Mouse (Mus musculus): ENCODE measurements around the gene Rbpjl.

Rbpjl gene

DNA sequence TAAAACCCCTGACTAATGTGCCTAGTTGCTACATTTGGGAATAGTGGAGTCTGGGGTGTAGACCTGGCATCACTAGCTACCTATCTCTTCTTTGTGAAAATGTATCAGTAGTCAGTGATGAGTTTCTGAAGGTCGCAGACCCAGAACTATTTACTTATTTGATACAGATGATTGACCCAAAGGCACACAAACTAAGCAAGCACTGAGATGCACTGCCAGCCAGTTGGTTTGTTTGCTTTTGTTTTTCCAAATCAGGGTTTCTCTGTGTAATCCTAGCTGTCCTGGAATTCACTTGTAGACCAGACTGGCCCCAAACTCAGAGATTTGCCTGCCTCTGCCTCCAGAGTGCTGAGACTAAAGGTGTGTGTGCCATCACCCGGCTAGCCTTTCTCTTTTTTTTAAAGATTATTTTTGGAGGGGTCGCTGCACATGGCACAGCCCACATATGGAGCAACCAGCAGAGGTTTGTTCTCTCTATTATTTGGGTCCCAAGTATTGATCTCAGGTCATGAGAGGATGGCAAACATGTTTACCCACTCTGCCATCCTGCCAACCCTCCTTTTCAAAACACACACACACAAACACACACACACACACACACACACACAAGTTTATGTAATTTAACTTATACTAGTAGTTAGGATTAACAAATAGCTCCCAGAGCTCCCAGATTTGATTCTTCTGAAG, 42.6 kb downstream of the Rbpjl start:
- DNase-seq (ENCODE audit: low spot score): no peak

- no peak for DNase-seq (ENCODE audit: low spot score)
Measured at GRCm38 (mm10) chr2:164446086-164446469, 43.1 kb downstream of the Rbpjl start.

- no peak for DNase-seq (ENCODE audit: low spot score)
Measured at GRCm38 (mm10) chr2:164448140-164448539, 45.2 kb downstream of the Rbpjl start.

DNA sequence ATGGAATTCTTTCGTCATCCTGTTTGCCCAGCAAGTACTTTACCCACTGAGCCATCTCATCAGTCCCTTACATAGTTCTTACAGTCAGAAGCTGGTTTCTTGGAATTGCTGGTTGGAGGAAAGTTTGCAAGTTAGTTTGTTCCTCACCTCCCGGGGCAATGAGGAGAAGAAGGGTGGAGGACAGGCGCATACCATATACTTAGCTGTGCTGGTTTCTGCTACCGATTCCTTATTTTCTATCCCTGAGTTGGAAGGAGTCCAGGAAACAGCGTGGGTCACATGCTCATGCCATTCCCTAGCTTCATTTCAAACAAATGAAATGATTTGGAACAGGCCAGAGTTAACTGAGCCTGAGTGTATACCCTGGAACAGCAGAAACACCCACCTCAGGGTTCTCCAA, 46.0 kb downstream of the Rbpjl start:
- no peak for DNase-seq (ENCODE audit: low spot score)

GRCm38 (mm10) chr2:164449341-164450042, 46.6 kb downstream of the Rbpjl start:
- DNase-seq (ENCODE audit: low spot score): no peak

- DNase-seq (ENCODE audit: low spot score): no peak
Measured at GRCm38 (mm10) chr2:164452000-164452676, 49.2 kb downstream of the Rbpjl start.

GRCm38 (mm10) chr2:164453047-164453757, 50.3 kb downstream of the Rbpjl start:
- no peak for DNase-seq (ENCODE audit: low spot score)

DNA sequence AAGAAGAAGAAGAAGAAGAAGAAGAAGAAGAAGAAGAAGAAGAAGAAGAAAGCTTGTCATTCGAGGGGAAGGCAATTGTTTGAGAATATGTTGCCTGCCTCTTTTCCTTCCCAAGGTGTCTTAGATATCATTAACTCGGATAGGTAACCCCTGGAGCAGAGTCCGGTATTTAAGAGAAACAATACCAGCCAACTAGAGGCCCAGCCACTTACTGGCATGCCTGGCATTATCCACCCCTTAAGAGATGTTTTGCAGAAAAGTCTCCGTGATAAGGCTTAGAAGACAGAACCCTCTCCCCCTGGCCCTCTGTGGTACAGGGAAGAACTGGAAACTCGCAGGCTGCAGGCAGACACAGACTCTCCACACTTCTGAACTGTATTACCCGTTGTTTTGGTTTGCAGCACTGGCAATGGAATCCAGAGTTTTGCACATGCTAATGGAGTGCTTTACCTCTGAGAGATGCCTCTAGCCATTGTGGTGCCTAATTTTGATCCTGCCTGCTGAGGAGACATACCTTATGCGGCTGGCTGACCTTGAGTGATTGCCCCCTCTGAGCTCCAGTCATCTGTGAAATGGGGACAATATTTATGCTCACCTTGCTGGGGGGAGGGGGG, 51.1 kb downstream of the Rbpjl start:
- no peak for DNase-seq (ENCODE audit: low spot score)

- DNase-seq (ENCODE audit: low spot score): no peak
Measured at GRCm38 (mm10) chr2:164454846-164455245, 51.9 kb downstream of the Rbpjl start.

DNA sequence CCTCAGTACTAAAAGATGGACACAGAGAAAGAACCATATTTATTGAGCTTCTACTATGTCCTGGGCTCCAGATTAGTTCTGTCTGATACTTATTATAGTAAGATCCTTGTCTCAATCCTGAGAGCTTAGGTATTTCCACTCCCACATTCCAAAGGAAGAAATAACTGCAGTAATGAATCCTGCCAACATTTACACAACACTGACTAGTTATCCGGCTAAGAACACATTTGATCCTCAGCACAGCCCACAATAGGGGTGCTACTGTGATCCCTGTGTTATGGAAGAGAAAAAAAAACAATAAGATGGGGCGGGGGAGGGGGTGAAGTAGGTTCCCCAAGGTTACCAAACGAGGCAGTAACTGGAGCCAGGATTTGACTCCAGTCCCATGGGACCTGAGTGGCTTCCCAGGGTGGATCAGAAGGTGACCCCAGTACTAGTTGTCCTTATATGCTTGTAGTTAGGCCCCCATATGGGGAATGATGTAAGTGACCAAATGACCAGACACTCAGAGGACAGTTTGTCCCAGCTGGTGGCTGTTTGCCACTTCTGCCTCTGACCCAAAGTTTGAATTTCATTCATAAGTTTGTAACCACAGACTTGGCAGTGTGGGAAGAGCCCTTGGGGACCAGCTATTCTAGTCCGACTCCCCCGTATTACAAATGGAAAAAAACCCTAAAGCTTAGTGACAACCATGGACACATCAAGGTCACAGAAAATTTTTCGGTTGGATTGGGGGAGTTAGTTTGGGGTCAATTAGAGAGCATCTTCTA, 52.7 kb downstream of the Rbpjl start:
- no peak for DNase-seq (ENCODE audit: low spot score)

GRCm38 (mm10) chr2:164456413-164456812, 53.5 kb downstream of the Rbpjl start:
- DNase-seq (ENCODE audit: low spot score): no peak

GRCm38 (mm10) chr2:164456864-164457300, 53.9 kb downstream of the Rbpjl start, which contains the start of gene Sys1:
Sys1 (plus strand) TSS chr2:164456964.
- no peak for DNase-seq (ENCODE audit: low spot score)

- DNase-seq (ENCODE audit: low spot score): no peak
Measured at GRCm38 (mm10) chr2:164457942-164458341, 55.0 kb downstream of the Rbpjl start.

DNA sequence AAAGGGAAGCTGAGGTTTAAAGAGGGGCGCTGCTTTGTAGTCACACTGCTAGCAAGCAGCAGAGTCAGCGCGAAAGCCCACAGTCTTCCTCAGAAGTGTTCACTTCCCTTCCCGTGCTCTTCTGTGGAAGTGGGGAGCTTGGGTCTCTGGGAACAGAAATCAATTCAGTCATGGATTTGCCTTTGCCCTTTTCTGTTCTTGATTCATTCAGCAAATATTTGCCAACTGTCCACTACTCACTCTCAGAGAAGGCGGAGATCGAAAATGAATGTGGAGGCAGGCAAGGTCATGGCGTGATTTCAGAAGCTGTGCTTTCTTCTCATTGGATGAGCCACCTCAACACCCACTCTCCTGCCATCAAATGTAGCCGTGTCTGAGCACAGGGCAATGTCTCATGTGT, 55.6 kb downstream of the Rbpjl start:
- DNase-seq (ENCODE audit: low spot score): no peak

- DNase-seq (ENCODE audit: low spot score): peak; percentile 93
Measured at GRCm38 (mm10) chr2:164460745-164461551, 58.0 kb downstream of the Rbpjl start, which contains the start of gene Gm20458. Gm20458 (plus strand) TSS chr2:164460967.
